Mouse (Mus musculus): ENCODE results near the gene Mymx. TPM values are rescaled to one million over a fixed set of nuclear protein-coding genes. Genes with fewer than 3 reads are reported as not detected.
A peak's percentile ranks its signal among the peaks of the same experiment; 100 is the strongest.

Gene Mymx
- polyA plus RNA-seq, 1 experiment: 0.61 TPM

GRCm38 (mm10) chr17:45555452-45556106 lies 46.3 kb downstream of the Mymx start, which contains the start of gene Nfkbie:
TSS of gene Nfkbie (plus strand) at chr17:45555703.
- under 1% methylated on average over 43 of the region's 45 CpGs for WGBS
- 0 out of 2 replicates have a peak, but pooled peaks cover 10% of the 10 kb centered on the region for H3K36me3 ChIP-seq (ENCODE audit: control insufficient read depth, insufficient read depth, low read length)
- H3K4me3 ChIP-seq (ENCODE audit: control insufficient read depth, insufficient read depth, low read length): peak within 1 kb of the TSS; percentile 97
- DNase-seq: peak; percentile 99
- TF ChIP-seq CTCF (IDR thresholded peaks at IDR 0.05; ENCODE audit: borderline replicate concordance, control insufficient read depth, extremely low read depth, insufficient read depth, low read length, poor library complexity) (0 out of 2 replicates have a peak, but pooled peaks have one; percentile 10), POLR2A (IDR thresholded peaks at IDR 0.05; ENCODE audit: control insufficient read depth, extremely low read depth, insufficient read depth, low read length, poor library complexity) (peak; percentile 56)
- H3K27ac ChIP-seq (ENCODE audit: control insufficient read depth, insufficient read depth, low read length): peak within 1 kb of the TSS; percentile 91
- H3K27me3 ChIP-seq (ENCODE audit: control insufficient read depth, insufficient read depth, low read length): no peaks in the 10 kb centered on the region
- H3K4me1 ChIP-seq (replicated peaks; ENCODE audit: control insufficient read depth, insufficient read depth, low read length): peaks cover 35% of the 10 kb centered on the region

GRCm38 (mm10) chr17:45554420-45554819 lies 47.5 kb downstream of the Mymx start:
- DNase-seq: no peak
- TF ChIP-seq CTCF (IDR thresholded peaks at IDR 0.05; ENCODE audit: borderline replicate concordance, control insufficient read depth, extremely low read depth, insufficient read depth, low read length, poor library complexity) (no peak), POLR2A (IDR thresholded peaks at IDR 0.05; ENCODE audit: control insufficient read depth, extremely low read depth, insufficient read depth, low read length, poor library complexity) (no peak)
- Histone ChIP-seq H3K27me3 (ENCODE audit: control insufficient read depth, insufficient read depth, low read length) (no peaks in the 10 kb centered on the region), H3K4me1 (replicated peaks; ENCODE audit: control insufficient read depth, insufficient read depth, low read length) (peaks cover 40% of the 10 kb centered on the region), H3K4me3 (ENCODE audit: control insufficient read depth, insufficient read depth, low read length) (no peak overlapping the region), H3K27ac (ENCODE audit: control insufficient read depth, insufficient read depth, low read length) (no peak overlapping the region), H3K36me3 (ENCODE audit: control insufficient read depth, insufficient read depth, low read length) (0 out of 2 replicates have a peak, but pooled peaks cover 2% of the 10 kb centered on the region)
- 35% methylated on average over 1 of the region's 1 CpGs for WGBS

DNA sequence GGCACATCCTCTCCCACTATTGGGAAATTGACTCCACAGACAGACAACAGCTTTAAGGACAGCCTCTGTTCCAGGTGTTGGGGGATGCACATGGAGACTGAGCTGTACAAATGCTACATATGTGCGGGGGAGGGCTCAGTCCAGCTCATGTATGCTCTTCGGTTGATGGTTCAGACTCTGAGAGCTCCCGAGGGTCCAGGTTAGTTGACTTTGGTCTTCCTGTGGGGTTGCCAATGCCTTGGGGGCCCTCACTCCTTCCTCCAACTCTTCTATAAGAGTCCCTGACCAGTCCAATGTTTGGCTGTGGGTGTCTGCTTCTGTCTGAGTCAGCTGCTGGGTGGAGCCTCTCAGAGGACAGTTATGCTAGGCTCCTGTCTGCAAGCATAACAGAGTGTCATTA lies 48.8 kb downstream of the Mymx start:
- Histone ChIP-seq H3K27me3 (ENCODE audit: control insufficient read depth, insufficient read depth, low read length) (no peaks in the 10 kb centered on the region), H3K4me1 (replicated peaks; ENCODE audit: control insufficient read depth, insufficient read depth, low read length) (peaks cover 32% of the 10 kb centered on the region)
- TF ChIP-seq POLR2A (IDR thresholded peaks at IDR 0.05; ENCODE audit: control insufficient read depth, extremely low read depth, insufficient read depth, low read length, poor library complexity) (no peak), CTCF (IDR thresholded peaks at IDR 0.05; ENCODE audit: borderline replicate concordance, control insufficient read depth, extremely low read depth, insufficient read depth, low read length, poor library complexity) (no peak)

GRCm38 (mm10) chr17:45551816-45552451 lies 50.0 kb downstream of the Mymx start:
- Histone ChIP-seq H3K4me3 (ENCODE audit: control insufficient read depth, insufficient read depth, low read length) (no peak overlapping the region), H3K36me3 (ENCODE audit: control insufficient read depth, insufficient read depth, low read length) (no peaks in the 10 kb centered on the region; the same call in 1 of the 2 replicates), H3K27me3 (ENCODE audit: control insufficient read depth, insufficient read depth, low read length) (no peaks in the 10 kb centered on the region), H3K4me1 (replicated peaks; ENCODE audit: control insufficient read depth, insufficient read depth, low read length) (peaks cover 24% of the 10 kb centered on the region), H3K27ac (ENCODE audit: control insufficient read depth, insufficient read depth, low read length) (no peak overlapping the region)
- peak; percentile 88 for DNase-seq
- WGBS: 12% methylated on average over 8 of the region's 8 CpGs
- TF ChIP-seq POLR2A (IDR thresholded peaks at IDR 0.05; ENCODE audit: control insufficient read depth, extremely low read depth, insufficient read depth, low read length, poor library complexity) (no peak), CTCF (IDR thresholded peaks at IDR 0.05; ENCODE audit: borderline replicate concordance, control insufficient read depth, extremely low read depth, insufficient read depth, low read length, poor library complexity) (peak; percentile 54; the same call in 1 of the 2 replicates)

More for the DNA sequence above, 48.8 kb downstream of the Mymx start:
- DNase-seq: no peak
- 95% methylated on average over 3 of the region's 3 CpGs for WGBS
- Histone ChIP-seq H3K36me3 (ENCODE audit: control insufficient read depth, insufficient read depth, low read length) (no peaks in the 10 kb centered on the region), H3K27ac (ENCODE audit: control insufficient read depth, insufficient read depth, low read length) (no peak overlapping the region), H3K4me3 (ENCODE audit: control insufficient read depth, insufficient read depth, low read length) (no peak overlapping the region)

DNA sequence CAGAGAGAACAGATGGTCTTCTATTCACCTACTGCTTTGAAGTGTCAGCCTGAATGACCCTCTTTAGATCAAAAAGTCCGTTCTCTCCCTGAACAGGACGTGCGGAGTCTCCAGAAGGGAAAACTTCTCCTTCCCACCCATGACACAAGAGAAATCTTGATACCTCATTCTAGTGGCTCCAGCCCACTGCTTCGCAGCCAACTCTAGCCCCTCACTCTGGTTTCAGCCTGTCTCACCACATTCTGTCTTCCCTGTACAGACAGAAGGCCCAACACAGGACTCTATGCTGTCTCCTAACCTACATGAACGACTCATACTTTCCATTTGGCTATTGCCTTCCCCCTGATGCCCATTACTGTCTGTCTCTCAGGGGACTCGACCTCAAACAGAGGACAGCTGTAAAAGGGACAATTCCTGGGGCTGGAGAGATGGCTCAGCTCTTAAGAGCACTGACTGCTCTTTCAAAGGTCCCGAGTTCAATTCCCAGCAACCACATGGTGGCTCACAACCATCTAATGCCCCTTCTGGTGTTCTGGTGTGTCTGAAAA lies 50.6 kb downstream of the Mymx start:
- WGBS: 79% methylated on average over 7 of the region's 7 CpGs
- no peak overlapping the region for H3K27ac ChIP-seq (ENCODE audit: control insufficient read depth, insufficient read depth, low read length)
- no peak for TF ChIP-seq POLR2A (IDR thresholded peaks at IDR 0.05; ENCODE audit: control insufficient read depth, extremely low read depth, insufficient read depth, low read length, poor library complexity)
- no peak for TF ChIP-seq CTCF (IDR thresholded peaks at IDR 0.05; ENCODE audit: borderline replicate concordance, control insufficient read depth, extremely low read depth, insufficient read depth, low read length, poor library complexity)
- H3K4me1 ChIP-seq (replicated peaks; ENCODE audit: control insufficient read depth, insufficient read depth, low read length): peaks cover 22% of the 10 kb centered on the region
- DNase-seq: no peak
- H3K36me3 ChIP-seq (ENCODE audit: control insufficient read depth, insufficient read depth, low read length): no peaks in the 10 kb centered on the region; the same call in 1 of the 2 replicates
- no peaks in the 10 kb centered on the region for H3K27me3 ChIP-seq (ENCODE audit: control insufficient read depth, insufficient read depth, low read length)
- no peak overlapping the region for H3K4me3 ChIP-seq (ENCODE audit: control insufficient read depth, insufficient read depth, low read length)

Other genes with a start within 250 kb of the Mymx start
- gene Cdc5l, start 168.4 kb downstream of the Mymx start, polyA plus RNA-seq (2012; rRNA removed): 14.3 and 17.4 TPM in 2 replicates
- 0.06 and 0.30 TPM in 2 replicates for gene Spats1, start 126.7 kb downstream of the Mymx start, polyA plus RNA-seq (2012; rRNA removed)
- 70.9 and 78.7 TPM in 2 replicates for gene Aars2, start 95.3 kb downstream of the Mymx start, polyA plus RNA-seq (2012; rRNA removed)
- gene Tcte1, start 78.7 kb downstream of the Mymx start, polyA plus RNA-seq (2012; rRNA removed): 0.87 and 1.2 TPM in 2 replicates
- gene Tmem151b, start 52.4 kb downstream of the Mymx start, polyA plus RNA-seq (2012; rRNA removed): 44.6 and 65.5 TPM in 2 replicates
- 64.5 and 77.4 TPM in 2 replicates for gene Nfkbie, start 46.4 kb downstream of the Mymx start, polyA plus RNA-seq (2012; rRNA removed)
- gene Slc35b2, start 38.2 kb downstream of the Mymx start, polyA plus RNA-seq (2012; rRNA removed): 135 and 137 TPM in 2 replicates
- 455 and 506 TPM in 2 replicates for gene Hsp90ab1, start 28.8 kb downstream of the Mymx start, polyA plus RNA-seq (2012; rRNA removed)
- 358 and 385 TPM in 2 replicates for gene Slc29a1, start 2.5 kb downstream of the Mymx start, polyA plus RNA-seq (2012; rRNA removed)
- gene Capn11, start 57.2 kb upstream of the Mymx start, polyA plus RNA-seq (2012; rRNA removed): 0.09 and 0.11 TPM in 2 replicates
- 164 and 173 TPM in 2 replicates for gene Mrpl14, start 84.2 kb upstream of the Mymx start, polyA plus RNA-seq (2012; rRNA removed)
- 119 TPM in 2 replicates for gene Tmem63b, start 84.8 kb upstream of the Mymx start, polyA plus RNA-seq (2012; rRNA removed)
- not detected in 2 replicates for gene 1600014C23Rik, start 131.7 kb upstream of the Mymx start, polyA plus RNA-seq (2012; rRNA removed)